Mouse (Mus musculus) cerebellum, adult 2 months (tissue): ENCODE measurements around the gene Meis3. TPM values are rescaled to one million over a fixed set of nuclear protein-coding genes. Genes with fewer than 3 reads are reported as not detected.
A peak's percentile ranks its signal among the peaks of the same experiment; 100 is the strongest.

Experiments
- DNase-seq, 2 experiments: peaks; one replicate each; pipeline ENCODE4 v3.0.0; 2021
- H3K27ac ChIP-seq: fragments of 200-500 bp; 2 replicates; pipeline ENCODE4 v1.5.1; 2012; ENCODE audit warnings: low read length, control low read depth, inconsistent platforms; ENCODE audit not compliant: insufficient read depth
- H3K27me3 ChIP-seq: fragments of 200-500 bp; 2 replicates; pipeline ENCODE4 v1.6.1; 2012; ENCODE audit warnings: inconsistent platforms, mild to moderate bottlenecking, low read length, moderate library complexity; ENCODE audit not compliant: control insufficient read depth, insufficient read depth
- H3K4me1 ChIP-seq: fragments of 200-500 bp; 2 replicates; pipeline ENCODE4 v1.6.1; 2011; ENCODE audit warnings: low read length; ENCODE audit not compliant: control insufficient read depth, insufficient read depth
- H3K4me3 ChIP-seq: fragments of 200-500 bp; replicated peaks from 2 replicates; pipeline ENCODE3; 2011; ENCODE audit warnings: mild to moderate bottlenecking, low read depth, low read length, control low read depth; ENCODE audit not compliant: insufficient read depth
- CTCF ChIP-seq: fragments of 200-500 bp; IDR thresholded peaks from 2 replicates; pipeline ENCODE4 v1.5.1; 2011; ENCODE audit warnings: low read depth, mild to moderate bottlenecking, control low read depth, low read length, moderate library complexity, borderline replicate concordance; ENCODE audit not compliant: insufficient read depth
- POLR2A ChIP-seq: fragments of 200-500 bp; IDR thresholded peaks from 2 replicates; pipeline ENCODE4 v1.6.1; 2011; ENCODE audit warnings: low read length, control low read depth, borderline replicate concordance; ENCODE audit not compliant: insufficient read depth
- WGBS: fragments of 180-500 bp; shearing (Covaris S2); methylation state at CpG from one replicate; pipeline ENCODE4 v1.1.7; 2018; 5-methylcytosine and 5-hydroxymethylcytosine counted together
- polyA plus RNA-seq: library from polyadenylated mRNA; depleted of rRNA; stranded (reverse); fragments of >200 nt; gene quantifications from 2 replicates; pipeline ENCODE4 v1.2.3, GENCODE M21; 2012

Gene Meis3
- polyA plus RNA-seq, 1 experiment = 94.2 TPM

DNA sequence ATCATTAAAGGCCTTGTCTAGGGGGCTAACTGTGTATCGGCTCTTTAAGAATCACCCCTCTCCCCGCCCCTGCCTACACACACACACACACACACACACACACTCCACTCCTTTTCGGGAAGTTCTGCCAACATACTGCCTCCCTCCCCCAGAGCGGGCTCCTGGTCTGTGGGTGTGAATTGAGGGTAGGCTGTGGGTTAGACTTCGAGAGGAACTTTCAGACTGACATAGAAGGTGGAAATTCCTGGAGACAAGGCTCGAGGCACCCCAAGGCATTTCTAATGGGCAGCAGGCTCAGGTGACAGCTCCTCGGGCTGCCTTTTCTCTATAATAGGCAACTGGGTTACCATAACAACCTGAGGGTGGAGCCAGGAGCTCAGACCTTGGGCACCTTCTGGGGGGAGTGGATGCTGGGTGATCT lies 42.7 kb upstream of the Meis3 start:
- DNase-seq = peak; percentile 67 to 79
- TF ChIP-seq POLR2A (peak; percentile 30; the same call in 1 of the 2 replicates), CTCF (no peak)
- WGBS = 5% methylated on average over 7 of the region's 7 CpGs
- peaks cover 27% of the 10 kb centered on the region for H3K4me1 ChIP-seq
- H3K27me3 ChIP-seq = no peaks in the 10 kb centered on the region
- peak overlapping the region; percentile 97 for H3K4me3 ChIP-seq
- H3K27ac ChIP-seq = peak overlapping the region; percentile 88

DNA sequence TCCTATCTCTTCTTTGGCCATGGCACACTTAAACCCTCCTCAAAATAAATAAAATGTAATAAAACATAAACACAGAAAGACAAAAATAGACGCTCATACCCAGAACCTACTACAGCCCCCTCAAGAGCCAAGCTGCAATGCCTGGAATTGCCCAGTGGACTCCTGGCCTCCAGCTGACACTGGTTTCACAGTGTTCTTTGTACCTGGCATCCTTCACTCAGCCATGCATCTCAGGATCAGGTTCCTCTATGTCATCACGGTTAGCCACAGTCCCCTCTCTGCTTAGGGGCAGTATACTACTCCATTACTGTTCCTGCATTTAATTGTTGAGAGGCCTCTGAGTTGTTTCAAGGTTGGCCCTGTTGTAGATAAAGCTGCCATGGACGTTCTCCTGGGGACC lies 42.0 kb upstream of the Meis3 start:
- 11% methylated on average over 3 of the region's 3 CpGs for WGBS
- Histone ChIP-seq H3K27ac (peak overlapping the region; percentile 45; the same call in 1 of the 2 replicates), H3K4me3 (peak overlapping the region; percentile 97), H3K27me3 (no peaks in the 10 kb centered on the region), H3K4me1 (peaks cover 26% of the 10 kb centered on the region)
- no peak for TF ChIP-seq POLR2A
- TF ChIP-seq CTCF = no peak
- DNase-seq = peak in 1 of 2 experiments; percentile 43

DNA sequence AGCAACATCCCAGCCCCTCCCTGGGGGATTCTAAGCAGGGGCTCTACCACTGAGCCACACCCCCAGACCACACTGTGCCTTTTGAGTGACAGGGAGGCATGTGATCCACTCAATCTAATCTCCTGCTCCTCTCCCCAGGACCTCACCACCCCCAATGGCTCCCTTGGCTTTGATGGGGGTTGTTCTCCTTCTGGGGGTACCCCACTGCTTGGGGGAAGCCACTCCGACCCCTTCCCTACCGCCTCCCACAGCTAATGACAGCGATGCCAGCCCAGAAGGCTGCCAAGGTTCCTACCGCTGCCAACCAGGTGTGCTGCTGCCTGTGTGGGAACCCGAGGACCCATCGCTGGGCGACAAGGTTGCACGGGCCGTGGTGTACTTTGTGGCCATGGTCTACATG lies 41.2 kb upstream of the Meis3 start:
- Histone ChIP-seq H3K4me3 (peak overlapping the region; percentile 97), H3K27me3 (no peaks in the 10 kb centered on the region), H3K27ac (peak overlapping the region; percentile 45), H3K4me1 (peaks cover 28% of the 10 kb centered on the region)
- TF ChIP-seq POLR2A (no peak), CTCF (no peak)
- peak in 1 of 2 experiments; percentile 43 for DNase-seq
- WGBS = 23% methylated on average over 9 of the region's 9 CpGs

- peak overlapping the region; percentile 51 for H3K4me3 ChIP-seq
- 14% methylated on average over 7 of the region's 7 CpGs for WGBS
- TF ChIP-seq POLR2A (no peak), CTCF (no peak)
- no peak for DNase-seq
- peak overlapping the region; percentile 35; the same call in 1 of the 2 replicates for H3K27ac ChIP-seq
- no peaks in the 10 kb centered on the region for H3K27me3 ChIP-seq
- peaks cover 23% of the 10 kb centered on the region for H3K4me1 ChIP-seq
These were observed 39.9 kb upstream of the Meis3 start for GRCm38 (mm10) chr7:16134951-16135392.

DNA sequence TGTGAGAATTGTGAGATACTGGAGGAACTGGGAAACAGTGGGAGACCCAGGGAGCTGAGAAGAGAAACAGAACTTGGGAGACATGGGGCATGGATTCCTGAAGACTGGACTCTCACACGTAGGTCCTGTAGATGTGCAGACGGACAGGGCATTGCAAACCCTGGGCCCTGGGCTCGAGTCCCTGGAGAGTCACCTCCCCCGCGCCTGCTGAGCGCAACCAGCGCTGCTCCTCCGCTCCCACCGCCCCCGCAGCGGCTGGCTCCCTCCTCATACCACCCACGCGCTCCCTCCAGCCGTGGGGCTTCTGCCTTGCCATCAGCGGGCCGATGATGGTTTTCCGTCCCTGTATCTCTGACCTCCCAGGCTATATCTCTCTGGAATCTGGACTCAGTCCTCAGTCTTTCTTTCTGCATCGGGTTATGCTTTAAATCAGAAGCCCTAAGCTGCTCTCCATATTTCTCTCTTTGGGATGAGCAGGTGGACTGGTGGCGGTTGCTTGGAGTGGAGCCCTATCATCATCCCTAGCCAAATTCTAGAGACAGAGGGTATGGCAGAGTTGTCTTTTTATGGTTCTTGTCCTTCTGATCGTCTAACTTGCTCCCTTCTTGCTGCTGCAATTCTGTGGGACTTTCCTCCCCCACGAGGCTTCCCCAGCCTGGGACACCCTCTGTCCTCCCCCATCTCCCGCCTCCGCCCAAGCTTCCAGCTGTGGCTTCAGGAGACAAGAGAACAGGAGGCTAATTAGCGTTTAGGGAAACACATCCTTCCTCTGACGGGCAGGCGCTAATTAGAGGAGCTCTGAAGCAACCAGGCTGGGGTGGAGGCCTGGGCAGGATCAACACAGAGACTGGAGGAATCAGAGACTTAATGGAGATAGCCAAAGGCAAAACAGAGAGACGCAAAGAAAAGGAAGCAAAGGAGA lies 28.1 kb upstream of the Meis3 start:
- Histone ChIP-seq H3K4me3 (peak overlapping the region; percentile 1), H3K27ac (peak overlapping the region; percentile 98), H3K27me3 (no peaks in the 10 kb centered on the region), H3K4me1 (peaks cover 79% of the 10 kb centered on the region)
- 10% methylated on average over 27 of the region's 27 CpGs for WGBS
- peak; percentile 82 to 83 for DNase-seq
- no peak for TF ChIP-seq POLR2A
- TF ChIP-seq CTCF = no peak

DNA sequence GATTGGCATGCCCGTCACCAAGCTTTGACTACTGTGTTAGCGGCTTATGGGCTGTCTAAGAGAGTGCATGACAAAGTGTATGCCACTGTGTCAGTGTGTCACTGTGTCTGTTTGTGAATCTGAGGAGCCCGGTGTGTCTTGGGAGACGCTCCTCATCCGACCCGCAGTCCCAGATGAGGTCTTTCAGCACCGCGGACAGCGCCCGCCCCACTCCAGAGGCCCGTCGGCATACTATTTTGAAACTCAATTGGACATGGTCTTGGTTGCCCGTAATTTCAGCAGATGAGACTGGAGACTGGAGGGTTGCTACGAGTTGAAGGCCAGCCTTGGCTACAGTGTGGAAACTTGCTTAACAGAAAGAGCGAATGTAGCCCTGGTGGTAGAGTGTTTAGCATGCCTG lies 27.2 kb upstream of the Meis3 start:
- WGBS = 32% methylated on average over 15 of the region's 15 CpGs
- TF ChIP-seq POLR2A (no peak), CTCF (no peak)
- DNase-seq = peak; percentile 36 to 50
- Histone ChIP-seq H3K4me3 (no peak overlapping the region), H3K27me3 (no peaks in the 10 kb centered on the region), H3K27ac (peak overlapping the region; percentile 98), H3K4me1 (peaks cover 72% of the 10 kb centered on the region)

GRCm38 (mm10) chr7:16149241-16149640 lies 25.6 kb upstream of the Meis3 start:
- Histone ChIP-seq H3K27ac (peak overlapping the region; percentile 82), H3K27me3 (no peaks in the 10 kb centered on the region), H3K4me1 (peaks cover 61% of the 10 kb centered on the region), H3K4me3 (no peak overlapping the region)
- peak; percentile 92 to 98 for DNase-seq
- 15% methylated on average over 5 of the region's 5 CpGs for WGBS
- no peak for TF ChIP-seq CTCF
- no peak for TF ChIP-seq POLR2A
